Mouse (Mus musculus) kidney, embryonic 15.5 days (tissue): ENCODE data around the gene Nrn1l. TPM values are rescaled to one million over a fixed set of nuclear protein-coding genes. Genes with fewer than 3 reads are reported as not detected.
A peak's percentile ranks its signal among the peaks of the same experiment; 100 is the strongest.

ENCODE experiments used
- ATAC-seq: fragments of 200-750 bp; cut with Nextera tagmentation; replicated peaks from 2 replicates; pipeline ENCODE4 v1.8.0; 2017; ENCODE audit warnings: moderate TSS enrichment; ENCODE audit not compliant: low FRiP score
- H3K27ac ChIP-seq: fragments of 300-500 bp; sonication (generic); 2 replicates; pipeline ENCODE4 v1.5.1; 2015; ENCODE audit warnings: mild to moderate bottlenecking, inconsistent platforms
- H3K27me3 ChIP-seq: fragments of 300-500 bp; sonication (generic); 2 replicates; pipeline ENCODE4 v1.6.1; 2015; ENCODE audit warnings: inconsistent platforms
- H3K36me3 ChIP-seq: fragments of 300-500 bp; sonication (generic); 2 replicates; pipeline ENCODE4 v1.6.1; 2015; ENCODE audit warnings: inconsistent platforms
- H3K4me1 ChIP-seq: fragments of 300-500 bp; sonication (generic); 2 replicates; pipeline ENCODE4 v1.6.1; 2015; ENCODE audit warnings: inconsistent platforms
- H3K4me2 ChIP-seq: fragments of 300-500 bp; sonication (generic); 2 replicates; pipeline ENCODE4 v1.6.1; 2015; ENCODE audit warnings: moderate library complexity, mild to moderate bottlenecking, inconsistent platforms
- H3K4me3 ChIP-seq: fragments of 300-500 bp; sonication (generic); replicated peaks from 2 replicates; pipeline ENCODE4 v1.5.1; 2015; ENCODE audit warnings: mild to moderate bottlenecking, inconsistent platforms
- H3K9ac ChIP-seq: fragments of 300-500 bp; sonication (generic); 2 replicates; pipeline ENCODE4 v1.6.1; 2015; ENCODE audit warnings: mild to moderate bottlenecking, inconsistent platforms
- H3K9me3 ChIP-seq: fragments of 300-500 bp; sonication (generic); replicated peaks from 2 replicates; pipeline ENCODE4 v1.6.1; 2016; ENCODE audit warnings: inconsistent platforms
- WGBS: fragments of 180-500 bp; shearing (Covaris S2); methylation state at CpG from one replicate; pipeline ENCODE4 v1.1.7; 2015; ENCODE audit warnings: mixed read lengths; 5-methylcytosine and 5-hydroxymethylcytosine counted together
- polyA plus RNA-seq: library from polyadenylated mRNA; unstranded; fragments of >200 nt; fragmentation: Nextera tagmentation; extraction: Ambion mirVana; gene quantifications from 2 replicates; pipeline ENCODE4 v1.2.1, GENCODE M21; 2015

Gene Nrn1l
- polyA plus RNA-seq, 1 experiment from 2014 or later = 0.92 TPM

DNA sequence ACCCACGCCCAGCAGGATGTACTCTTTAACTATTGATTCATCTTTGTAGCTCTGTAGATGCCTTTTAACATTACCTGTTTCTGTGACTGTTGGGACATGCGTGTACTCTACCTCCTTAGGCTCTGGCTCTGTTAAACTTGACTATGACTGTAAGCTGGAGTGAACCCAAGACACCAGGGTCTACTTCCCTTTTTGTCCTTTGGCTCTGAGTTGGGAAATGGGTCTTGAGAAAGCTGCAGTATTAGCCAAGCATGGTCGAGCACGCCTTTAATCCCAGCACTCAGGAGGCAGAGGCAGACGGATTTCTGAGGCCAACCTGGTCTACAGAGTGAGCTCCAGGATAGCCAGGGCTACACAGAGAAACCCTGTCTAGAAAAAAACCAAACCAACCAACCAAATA lies 34.9 kb upstream of the Nrn1l start:
- ATAC-seq = no peak
- H3K36me3 ChIP-seq = peaks cover 18% of the 10 kb centered on the region

DNA sequence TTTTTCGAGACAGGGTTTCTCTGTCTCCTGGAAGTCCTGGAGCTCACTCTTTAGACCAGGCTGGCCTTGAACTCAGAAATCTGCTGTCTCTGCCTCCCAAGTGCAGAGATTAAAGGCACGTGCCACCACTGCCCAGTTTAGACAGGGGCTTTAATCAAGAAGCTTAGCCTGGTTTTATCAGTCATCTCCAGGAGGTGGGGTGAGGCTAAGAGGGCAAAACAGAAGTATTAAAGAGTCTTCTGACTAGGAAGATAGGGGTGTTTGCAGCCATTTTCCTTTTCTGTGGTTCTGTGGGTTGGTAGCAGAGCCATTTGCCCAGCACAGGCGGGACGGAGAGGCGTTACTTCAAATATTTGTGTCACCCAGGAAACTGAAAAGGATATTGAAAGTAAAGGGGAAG lies 34.1 kb upstream of the Nrn1l start:
- WGBS = 78% methylated on average over 5 of the region's 5 CpGs

More for the DNA sequence above, 34.9 kb upstream of the Nrn1l start:
- no peaks in the 10 kb centered on the region for H3K9me3 ChIP-seq
- no peak overlapping the region for H3K4me2 ChIP-seq
- H3K27me3 ChIP-seq = no peaks in the 10 kb centered on the region
- H3K27ac ChIP-seq = peak overlapping the region; percentile 89; the same call in 1 of the 2 replicates
- H3K4me3 ChIP-seq = no peak overlapping the region
- H3K9ac ChIP-seq = no peak overlapping the region
- 86% methylated on average over 5 of the region's 5 CpGs for WGBS
- H3K4me1 ChIP-seq = peaks cover 68% of the 10 kb centered on the region

DNA sequence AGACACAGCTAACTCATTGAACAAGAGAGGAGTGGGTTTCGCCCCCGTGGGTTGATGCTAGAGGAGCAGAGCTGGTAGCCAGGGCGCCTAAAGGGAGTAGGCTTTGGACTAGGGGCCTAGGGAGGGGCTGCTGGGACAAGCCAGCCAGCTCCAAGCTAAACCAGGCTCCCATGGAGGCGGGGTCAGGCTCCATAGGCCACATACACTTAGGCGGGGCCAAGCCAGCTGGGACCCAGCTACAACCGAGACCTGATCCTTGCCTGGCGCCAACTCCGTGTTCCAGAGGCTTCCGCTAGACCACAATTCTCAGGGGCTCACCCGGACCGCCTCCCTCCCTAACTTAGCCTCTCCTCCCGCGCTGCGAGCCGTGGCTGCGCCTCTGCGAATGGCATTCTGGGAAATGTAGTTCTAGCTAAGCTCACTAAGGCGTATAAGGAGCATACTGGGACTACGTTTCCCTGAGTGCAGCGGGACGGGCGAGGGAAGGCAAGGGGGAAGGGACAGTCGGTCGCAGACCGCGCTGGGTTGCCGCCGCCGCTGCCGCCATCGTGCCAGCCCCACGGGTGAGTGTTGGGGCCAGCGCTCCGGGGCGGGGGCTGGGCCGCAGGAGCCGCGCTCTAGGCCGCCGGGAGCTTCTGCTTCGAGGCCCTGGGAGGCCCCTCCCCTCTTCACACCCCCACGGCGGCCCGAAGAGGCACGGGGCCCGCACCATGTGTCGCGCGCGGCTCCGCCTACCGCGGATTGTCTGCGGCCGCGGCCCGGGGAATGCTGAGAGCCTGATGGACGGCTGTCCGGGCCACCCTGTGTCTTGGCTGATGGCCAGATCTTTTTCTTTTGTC lies 33.0 kb upstream of the Nrn1l start, which contains the start of gene Nutf2:
Gene Nutf2, plus strand, starts transcription at position 438 of the 839 bp plus-strand sequence.
- under 1% methylated on average over 54 of the region's 59 CpGs for WGBS
- H3K4me3 ChIP-seq = peak within 1 kb of the TSS; percentile 94
- peaks cover 73% of the 10 kb centered on the region for H3K4me1 ChIP-seq
- H3K27me3 ChIP-seq = no peaks in the 10 kb centered on the region
- H3K4me2 ChIP-seq = peak within 1 kb of the TSS; percentile 75
- peaks cover 27% of the 10 kb centered on the region for H3K36me3 ChIP-seq
- ATAC-seq = peak; percentile 99
- peak within 1 kb of the TSS; percentile 95 for H3K9ac ChIP-seq
- peak within 1 kb of the TSS; percentile 91 for H3K27ac ChIP-seq
- no peaks in the 10 kb centered on the region for H3K9me3 ChIP-seq

More for the DNA sequence above, 34.1 kb upstream of the Nrn1l start:
- no peak overlapping the region for H3K9ac ChIP-seq
- peaks cover 74% of the 10 kb centered on the region for H3K4me1 ChIP-seq
- H3K27ac ChIP-seq = peak overlapping the region; percentile 89
- H3K4me2 ChIP-seq = 0 out of 2 replicates have a peak overlapping the region, but pooled peaks have one; percentile 53
- H3K9me3 ChIP-seq = no peaks in the 10 kb centered on the region
- H3K36me3 ChIP-seq = peaks cover 21% of the 10 kb centered on the region
- ATAC-seq = no peak
- H3K27me3 ChIP-seq = no peaks in the 10 kb centered on the region
- H3K4me3 ChIP-seq = peak overlapping the region; percentile 94; the same call in 1 of the 2 replicates

DNA sequence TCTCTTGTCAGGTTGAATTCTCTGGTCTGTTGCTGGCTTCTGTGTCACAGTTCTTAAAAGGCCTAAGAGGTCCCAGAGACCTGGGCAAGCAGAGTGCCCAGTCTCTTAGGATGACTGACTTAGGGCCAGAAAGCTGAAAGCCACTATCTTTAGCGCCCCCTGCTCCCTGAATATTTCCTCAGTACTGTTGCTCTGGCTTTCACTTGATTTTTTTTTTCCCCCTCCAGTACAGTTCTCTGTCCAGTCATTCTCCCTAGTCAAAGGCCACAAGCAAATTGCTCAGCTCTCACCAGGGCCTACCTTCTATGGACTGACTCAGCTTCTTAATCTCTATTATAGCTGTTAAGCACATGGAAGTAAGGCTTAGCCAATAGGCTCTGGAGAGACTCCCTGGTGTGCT lies 31.4 kb upstream of the Nrn1l start:
- WGBS = 14% methylated on average over 1 of the region's 1 CpGs
- Histone ChIP-seq H3K4me1 (peaks cover 58% of the 10 kb centered on the region), H3K4me2 (peak overlapping the region; percentile 75), H3K27me3 (no peaks in the 10 kb centered on the region), H3K36me3 (peaks cover 43% of the 10 kb centered on the region), H3K4me3 (peak overlapping the region; percentile 94), H3K9ac (peak overlapping the region; percentile 95), H3K9me3 (no peaks in the 10 kb centered on the region), H3K27ac (peak overlapping the region; percentile 91; the same call in 1 of the 2 replicates)
- no peak for ATAC-seq

DNA sequence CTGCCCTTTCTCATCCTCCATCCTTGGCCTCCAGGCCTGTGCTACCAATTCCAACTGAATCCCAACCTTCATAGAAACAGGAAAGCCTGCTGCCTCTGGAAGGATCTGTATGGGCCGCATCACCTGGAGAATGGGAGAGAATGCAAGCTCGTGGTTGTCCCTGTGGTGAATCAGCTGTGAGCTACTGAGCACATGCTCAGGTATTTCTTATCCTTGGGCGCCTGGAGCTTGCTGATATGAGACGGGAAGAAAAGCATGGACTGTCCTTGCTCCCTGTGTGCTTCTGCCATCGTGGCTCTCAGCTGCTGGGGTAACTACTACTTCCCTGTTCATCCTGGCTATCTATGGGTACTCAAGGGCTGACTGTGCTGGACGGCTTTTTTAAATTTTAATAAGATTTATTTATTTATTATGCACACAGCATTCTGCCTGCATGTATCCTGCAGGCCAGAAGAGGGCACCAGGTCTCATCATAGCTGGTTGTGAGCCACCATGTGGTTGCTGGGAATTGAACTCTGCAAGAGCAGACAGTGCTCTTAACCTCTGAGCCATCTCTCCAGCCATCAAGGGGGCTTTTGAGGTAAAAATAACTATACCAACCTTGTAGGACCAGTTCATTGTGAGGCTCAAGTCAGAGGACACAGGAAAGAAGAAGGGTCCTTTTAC lies 26.9 kb upstream of the Nrn1l start:
- H3K36me3 ChIP-seq = peaks cover 69% of the 10 kb centered on the region
- whole genome bisulfite sequencing = 84% methylated on average over 6 of the region's 6 CpGs

DNA sequence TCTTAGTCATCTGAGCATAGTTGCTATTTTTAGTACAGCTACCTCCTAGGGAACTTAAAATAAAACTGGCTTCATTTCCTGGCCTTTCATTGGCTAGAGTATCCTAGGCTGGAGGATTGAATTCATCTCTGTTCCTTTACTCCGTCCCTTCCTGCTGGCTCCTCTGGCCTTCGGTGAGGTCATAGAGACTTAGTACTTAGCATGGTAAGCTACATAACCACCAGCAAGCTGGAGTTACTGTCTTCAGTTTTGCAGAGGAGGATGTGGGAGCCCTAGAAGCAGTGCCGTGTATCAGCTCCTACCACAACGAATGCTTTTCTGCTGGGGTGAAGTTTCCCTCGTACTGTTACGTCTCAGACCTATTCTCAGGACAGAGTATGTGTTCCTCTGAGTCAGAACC lies 19.1 kb upstream of the Nrn1l start:
- Histone ChIP-seq H3K9me3 (no peaks in the 10 kb centered on the region), H3K9ac (no peak overlapping the region), H3K36me3 (peaks cover 91% of the 10 kb centered on the region), H3K27me3 (no peaks in the 10 kb centered on the region), H3K27ac (no peak overlapping the region), H3K4me2 (no peak overlapping the region), H3K4me3 (no peak overlapping the region), H3K4me1 (no peaks in the 10 kb centered on the region)
- 85% methylated on average over 6 of the region's 6 CpGs for WGBS
- ATAC-seq = no peak

More for the DNA sequence above, 26.9 kb upstream of the Nrn1l start:
- Histone ChIP-seq H3K4me3 (no peak overlapping the region), H3K9ac (no peak overlapping the region), H3K4me1 (peaks cover 24% of the 10 kb centered on the region), H3K27me3 (no peaks in the 10 kb centered on the region), H3K27ac (no peak overlapping the region), H3K4me2 (no peak overlapping the region), H3K9me3 (no peaks in the 10 kb centered on the region)
- no peak for ATAC-seq

DNA sequence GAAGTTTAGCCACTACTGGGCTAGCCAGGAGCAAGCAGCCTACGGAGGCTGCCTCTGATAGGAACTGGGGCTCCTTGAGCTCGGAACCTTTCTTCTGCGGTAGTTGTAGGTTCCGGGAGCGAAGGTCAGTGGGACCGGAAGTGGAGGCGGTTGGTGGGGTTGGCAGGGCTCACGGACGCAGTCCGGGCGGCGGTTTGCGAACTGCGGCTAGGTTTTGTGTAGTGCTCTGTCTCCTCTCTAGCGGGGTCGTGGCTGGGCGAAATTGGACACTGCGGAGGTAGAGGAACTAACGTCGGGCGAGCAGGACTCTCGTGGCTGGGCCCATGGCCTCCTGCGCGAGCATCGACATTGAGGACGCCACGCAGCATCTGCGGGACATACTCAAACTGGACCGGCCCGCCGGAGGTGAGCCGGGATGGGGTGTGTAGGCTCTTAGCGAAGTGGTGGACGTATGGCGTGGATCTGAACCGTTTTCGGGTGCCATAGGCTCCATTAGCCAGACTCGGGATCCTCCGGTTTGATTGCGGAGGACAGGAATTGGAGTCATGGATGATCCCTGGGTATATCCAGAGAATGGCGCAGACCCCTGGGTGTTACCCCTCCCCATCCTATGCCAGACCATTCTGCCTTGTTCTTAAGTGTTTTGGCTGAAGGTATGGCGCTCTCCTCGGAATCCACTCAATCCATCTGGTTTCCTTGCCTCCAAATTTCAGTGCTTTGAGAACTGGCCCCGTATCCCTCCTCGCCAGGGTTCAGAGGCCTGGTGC lies 12.4 kb upstream of the Nrn1l start, which contains the start of gene Edc4:
Gene Edc4, plus strand, starts transcription at position 128 of the 767 bp plus-strand sequence.
- peak; percentile 85 for ATAC-seq
- Histone ChIP-seq H3K9me3 (no peaks in the 10 kb centered on the region), H3K27me3 (no peaks in the 10 kb centered on the region), H3K9ac (peak within 1 kb of the TSS; percentile 91), H3K4me3 (peak within 1 kb of the TSS; percentile 94), H3K4me1 (peaks cover 31% of the 10 kb centered on the region), H3K27ac (peak within 1 kb of the TSS; percentile 79), H3K36me3 (peaks cover 59% of the 10 kb centered on the region), H3K4me2 (peak within 1 kb of the TSS; percentile 78)
- WGBS = under 1% methylated on average over 45 of the region's 45 CpGs

DNA sequence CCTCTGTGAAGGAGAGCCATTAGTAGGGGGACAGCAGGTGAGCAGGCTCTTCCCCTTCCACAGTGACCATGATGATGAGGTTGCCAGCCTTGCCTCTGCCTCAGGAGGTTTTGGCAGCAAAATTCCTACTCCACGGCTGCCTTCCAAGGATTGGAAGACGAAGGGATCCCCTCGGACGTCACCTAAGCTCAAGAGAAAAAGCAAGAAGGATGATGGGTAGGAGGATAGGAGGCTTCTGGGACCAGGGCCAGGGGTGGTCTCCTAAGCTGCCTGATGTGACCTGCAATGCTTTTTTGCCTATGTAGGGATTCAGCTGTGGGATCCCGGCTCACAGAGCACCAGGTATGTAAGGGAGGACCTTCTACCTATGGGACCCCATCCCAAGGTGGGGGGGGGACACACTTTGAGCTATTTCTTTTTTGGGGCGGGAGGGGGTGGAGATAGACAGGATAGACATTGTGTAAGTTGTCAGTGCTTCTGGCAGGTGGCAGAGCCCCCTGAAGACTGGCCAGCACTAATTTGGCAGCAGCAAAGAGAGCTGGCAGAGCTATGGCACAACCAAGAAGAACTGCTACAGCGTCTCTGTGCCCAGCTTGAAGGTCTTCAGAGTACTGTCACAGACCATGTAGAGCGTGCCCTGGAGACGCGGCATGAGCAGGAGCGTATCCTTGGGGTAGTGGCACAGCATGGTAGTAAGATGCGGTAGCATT lies 3.5 kb upstream of the Nrn1l start:
- Histone ChIP-seq H3K4me2 (no peak overlapping the region), H3K4me1 (peaks cover 7% of the 10 kb centered on the region), H3K9ac (no peak overlapping the region), H3K27me3 (no peaks in the 10 kb centered on the region), H3K9me3 (no peaks in the 10 kb centered on the region), H3K27ac (no peak overlapping the region), H3K4me3 (no peak overlapping the region), H3K36me3 (peaks cover 92% of the 10 kb centered on the region)
- 94% methylated on average over 12 of the region's 12 CpGs for WGBS
- ATAC-seq = no peak

DNA sequence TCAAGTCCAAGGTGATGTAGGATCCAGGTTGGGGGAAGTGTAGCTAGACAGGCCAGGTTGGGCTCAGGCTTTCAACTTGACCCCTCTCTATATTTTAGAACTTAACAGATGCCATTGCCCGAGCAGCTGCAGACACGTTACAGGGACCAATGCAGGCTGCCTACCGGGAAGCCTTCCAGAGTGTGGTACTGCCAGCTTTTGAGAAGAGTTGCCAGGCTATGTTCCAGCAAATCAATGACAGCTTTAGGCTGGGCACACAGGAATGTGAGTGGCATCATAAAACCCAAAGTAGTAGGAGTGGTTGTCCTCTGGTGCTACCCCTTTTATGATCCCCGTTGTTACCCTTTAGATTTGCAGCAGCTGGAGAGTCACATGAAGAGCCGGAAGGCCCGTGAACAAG lies 2.5 kb upstream of the Nrn1l start:
- H3K27me3 ChIP-seq = no peaks in the 10 kb centered on the region
- no peak for ATAC-seq
- 75% methylated on average over 6 of the region's 6 CpGs for WGBS
- no peak overlapping the region for H3K9ac ChIP-seq
- H3K4me3 ChIP-seq = no peak overlapping the region
- H3K4me1 ChIP-seq = peaks cover 7% of the 10 kb centered on the region
- H3K27ac ChIP-seq = no peak overlapping the region
- H3K36me3 ChIP-seq = peaks cover 88% of the 10 kb centered on the region
- H3K9me3 ChIP-seq = no peaks in the 10 kb centered on the region
- no peak overlapping the region for H3K4me2 ChIP-seq

DNA sequence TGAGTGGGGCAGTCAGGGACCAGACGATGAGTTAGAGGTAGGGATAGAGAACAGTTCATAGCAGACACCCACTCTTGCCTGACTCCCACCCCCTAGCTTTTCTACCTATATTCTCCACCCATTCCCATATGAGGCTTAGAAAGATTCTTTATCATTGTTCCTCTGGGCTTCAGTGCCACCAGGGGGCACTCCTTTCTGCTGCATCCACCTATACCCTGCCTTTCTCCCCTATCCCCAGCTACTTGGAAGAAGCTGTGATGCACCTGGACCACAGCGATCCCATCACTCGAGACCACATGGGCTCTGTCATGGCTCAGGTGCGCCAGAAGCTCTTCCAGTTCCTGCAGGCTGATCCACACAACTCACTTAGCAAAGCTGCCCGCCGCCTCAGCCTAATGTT lies 935 bp upstream of the Nrn1l start:
- Histone ChIP-seq H3K4me2 (no peak overlapping the region), H3K36me3 (peaks cover 73% of the 10 kb centered on the region), H3K4me3 (no peak overlapping the region), H3K9me3 (no peaks in the 10 kb centered on the region), H3K27me3 (no peaks in the 10 kb centered on the region), H3K9ac (no peak overlapping the region), H3K27ac (no peak overlapping the region), H3K4me1 (peaks cover 7% of the 10 kb centered on the region)
- no peak for ATAC-seq
- 85% methylated on average over 6 of the region's 6 CpGs for WGBS

DNA sequence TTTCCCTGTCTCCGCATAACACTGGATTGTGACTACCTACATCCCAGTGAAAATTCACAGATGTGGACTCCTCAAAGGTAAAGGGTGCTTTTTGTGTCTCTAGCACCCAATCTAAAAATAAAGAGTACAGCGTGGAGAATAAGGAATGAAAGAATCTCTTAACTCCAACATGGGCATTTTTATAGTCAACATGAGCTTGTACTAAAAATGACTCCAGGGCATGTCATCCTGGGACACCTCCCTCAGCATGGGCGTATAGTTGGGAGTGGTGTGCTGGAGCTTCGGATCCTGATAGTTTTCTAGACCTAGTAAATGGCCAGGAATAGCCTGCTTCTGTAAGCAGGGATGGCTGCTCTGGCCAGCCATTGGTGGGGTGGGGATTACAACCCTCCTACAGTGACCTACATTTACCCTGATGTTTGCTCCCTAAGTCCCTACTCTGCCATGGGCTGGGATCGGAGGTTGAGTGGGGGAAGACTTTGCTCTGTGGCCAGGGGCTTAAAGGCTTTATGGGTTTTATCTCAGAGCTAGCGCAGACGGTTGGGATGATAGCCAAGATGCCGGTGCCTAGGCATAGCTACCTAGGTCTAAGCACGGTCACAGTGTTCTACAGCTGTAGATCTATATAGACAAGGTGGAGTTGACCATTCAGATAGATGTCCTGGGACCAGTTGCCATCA lies 4.6 kb downstream of the Nrn1l start:
- Histone ChIP-seq H3K4me3 (no peak overlapping the region), H3K27ac (no peak overlapping the region), H3K27me3 (no peaks in the 10 kb centered on the region), H3K4me1 (peaks cover 19% of the 10 kb centered on the region), H3K4me2 (no peak overlapping the region), H3K9me3 (no peaks in the 10 kb centered on the region), H3K36me3 (peaks cover 18% of the 10 kb centered on the region), H3K9ac (no peak overlapping the region)
- 87% methylated on average over 9 of the region's 9 CpGs for WGBS
- no peak for ATAC-seq
